Mouse (Mus musculus): ENCODE data around the gene Slc25a12. TPM values are rescaled to one million over a fixed set of nuclear protein-coding genes. Genes with fewer than 3 reads are reported as not detected.
A peak's percentile ranks its signal among the peaks of the same experiment; 100 is the strongest.

Gene Slc25a12
- polyA plus RNA-seq, 1 experiment from 2014 or later, result 29.1 TPM

- no peak for TF ChIP-seq CTCF (IDR thresholded peaks at IDR 0.05; ENCODE audit: low read depth)
These were observed 88.5 kb downstream of the Slc25a12 start for GRCm38 (mm10) chr2:71278791-71279775.

DNA sequence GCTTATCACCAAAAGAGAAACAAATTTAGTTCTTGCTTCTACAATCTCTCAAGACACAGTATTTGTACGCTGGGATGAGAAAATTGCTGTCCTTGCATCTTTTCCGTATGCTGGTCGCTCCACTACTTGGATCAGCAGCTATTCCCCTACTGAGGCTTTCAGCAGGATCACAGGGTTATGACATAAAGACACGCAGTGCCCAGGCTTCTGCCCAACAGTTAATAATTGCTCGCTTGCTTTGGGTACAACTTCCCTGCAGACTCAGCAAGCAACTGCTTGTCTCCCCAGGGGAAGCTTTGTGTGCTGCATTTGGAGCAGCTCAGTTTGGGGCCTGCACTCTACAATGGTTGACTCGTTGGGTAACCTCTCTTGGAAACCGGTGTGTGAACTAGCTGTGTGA is 91.8 kb downstream of the Slc25a12 start:
- ATAC-seq (ENCODE audit: insufficient read depth) (no peak), DNase-seq (no peak)
- Histone ChIP-seq H3K4me3 (ENCODE audit: low read depth, low read length) (no peak overlapping the region), H3K27ac (ENCODE audit: low read depth) (no peak overlapping the region), H3K27me3 (ENCODE audit: insufficient read depth, low read length) (no peaks in the 10 kb centered on the region), H3K4me2 (no peak overlapping the region), H3K9me3 (ENCODE audit: low read depth, low read length) (no peaks in the 10 kb centered on the region), H3K4me1 (ENCODE audit: insufficient read depth) (no peaks in the 10 kb centered on the region), H3K9ac (no peak overlapping the region), H3K36me3 (ENCODE audit: insufficient read depth) (peaks cover 17% of the 10 kb centered on the region; the same call in 1 of the 2 replicates)
- TF ChIP-seq CTCF (IDR thresholded peaks at IDR 0.05; ENCODE audit: low read depth), result no peak
- 76% methylated on average over 7 of the region's 7 CpGs for WGBS

More at GRCm38 (mm10) chr2:71278791-71279775, 88.5 kb downstream of the Slc25a12 start:
- peaks cover 24% of the 10 kb centered on the region; the same call in 1 of the 2 replicates for H3K36me3 ChIP-seq (ENCODE audit: insufficient read depth)
- WGBS, result 66% methylated on average over 23 of the region's 23 CpGs
- no peak overlapping the region for H3K4me3 ChIP-seq (ENCODE audit: low read depth, low read length)
- H3K4me1 ChIP-seq (ENCODE audit: insufficient read depth), result no peaks in the 10 kb centered on the region
- no peak overlapping the region for H3K4me2 ChIP-seq
- no peak for DNase-seq
- H3K9ac ChIP-seq, result no peak overlapping the region
- H3K27me3 ChIP-seq (ENCODE audit: insufficient read depth, low read length), result no peaks in the 10 kb centered on the region
- ATAC-seq (ENCODE audit: insufficient read depth), result no peak
- H3K27ac ChIP-seq (ENCODE audit: low read depth), result no peak overlapping the region
- H3K9me3 ChIP-seq (ENCODE audit: low read depth, low read length), result no peaks in the 10 kb centered on the region

DNA sequence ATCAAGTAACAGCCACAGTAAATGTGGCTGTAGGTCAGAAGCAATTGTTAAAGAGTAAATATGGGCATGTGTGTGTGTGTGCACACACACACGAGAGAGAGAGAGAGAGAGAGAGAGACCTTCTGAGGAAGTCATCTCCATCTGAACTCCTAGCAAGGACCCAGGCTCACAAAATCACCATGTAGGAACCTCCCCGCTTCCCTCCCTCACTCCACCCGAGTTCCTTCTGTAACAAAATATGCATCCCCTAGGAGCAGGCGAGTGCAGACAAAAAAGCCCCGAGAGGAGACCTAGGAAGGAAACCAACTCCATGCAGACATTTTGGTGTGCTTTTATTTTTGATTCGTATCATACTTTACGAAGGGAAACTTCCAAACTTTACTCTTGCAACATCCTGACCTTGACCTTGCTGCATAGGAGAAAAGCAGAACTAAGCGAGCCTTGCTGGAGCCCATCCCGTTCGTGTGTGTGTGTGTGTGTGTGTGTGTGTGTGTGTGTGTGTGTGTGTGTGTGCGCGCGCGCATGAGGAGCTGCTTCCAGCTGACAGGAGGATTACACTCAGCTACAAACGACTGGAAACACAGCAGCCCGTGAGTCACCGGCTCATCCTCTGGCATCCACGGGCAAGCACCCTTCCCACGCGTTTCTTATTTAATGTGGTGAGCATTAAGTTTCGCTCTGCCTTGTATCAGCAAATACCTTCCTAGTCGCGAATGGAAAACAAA is 93.4 kb downstream of the Slc25a12 start:
- Histone ChIP-seq H3K4me1 (ENCODE audit: insufficient read depth) (no peaks in the 10 kb centered on the region), H3K27me3 (ENCODE audit: insufficient read depth, low read length) (no peaks in the 10 kb centered on the region), H3K9ac (peak overlapping the region; percentile 42), H3K9me3 (ENCODE audit: low read depth, low read length) (no peaks in the 10 kb centered on the region), H3K4me2 (peak overlapping the region; percentile 50), H3K4me3 (ENCODE audit: low read depth, low read length) (peak overlapping the region; percentile 20), H3K27ac (ENCODE audit: low read depth) (peak overlapping the region; percentile 55; the same call in 1 of the 2 replicates), H3K36me3 (ENCODE audit: insufficient read depth) (peaks cover 17% of the 10 kb centered on the region; the same call in 1 of the 2 replicates)
- ATAC-seq (ENCODE audit: insufficient read depth) (peak; percentile 56; the same call in 1 of the 2 replicates), DNase-seq (peak; percentile 72)
- 33% methylated on average over 23 of the region's 23 CpGs for WGBS
- no peak for TF ChIP-seq CTCF (IDR thresholded peaks at IDR 0.05; ENCODE audit: low read depth)

- DNase-seq, result no peak
- WGBS, result 55% methylated on average over 4 of the region's 4 CpGs
- Histone ChIP-seq H3K36me3 (ENCODE audit: insufficient read depth) (peaks cover 24% of the 10 kb centered on the region; the same call in 1 of the 2 replicates), H3K27me3 (ENCODE audit: insufficient read depth, low read length) (no peaks in the 10 kb centered on the region), H3K9ac (no peak overlapping the region), H3K4me1 (ENCODE audit: insufficient read depth) (no peaks in the 10 kb centered on the region), H3K4me2 (no peak overlapping the region), H3K9me3 (ENCODE audit: low read depth, low read length) (no peaks in the 10 kb centered on the region), H3K4me3 (ENCODE audit: low read depth, low read length) (no peak overlapping the region), H3K27ac (ENCODE audit: low read depth) (no peak overlapping the region)
- ATAC-seq (ENCODE audit: insufficient read depth), result no peak
- no peak for TF ChIP-seq CTCF (IDR thresholded peaks at IDR 0.05; ENCODE audit: low read depth)
These were observed 97.5 kb downstream of the Slc25a12 start for GRCm38 (mm10) chr2:71270085-71270484.

GRCm38 (mm10) chr2:71269332-71269731 is 98.2 kb downstream of the Slc25a12 start:
- Histone ChIP-seq H3K27ac (ENCODE audit: low read depth) (no peak overlapping the region), H3K9ac (no peak overlapping the region), H3K36me3 (ENCODE audit: insufficient read depth) (peaks cover 28% of the 10 kb centered on the region), H3K9me3 (ENCODE audit: low read depth, low read length) (no peaks in the 10 kb centered on the region), H3K27me3 (ENCODE audit: insufficient read depth, low read length) (no peaks in the 10 kb centered on the region), H3K4me2 (no peak overlapping the region), H3K4me1 (ENCODE audit: insufficient read depth) (no peaks in the 10 kb centered on the region), H3K4me3 (ENCODE audit: low read depth, low read length) (no peak overlapping the region)
- ATAC-seq (ENCODE audit: insufficient read depth), result no peak
- no peak for DNase-seq
- no peak for TF ChIP-seq CTCF (IDR thresholded peaks at IDR 0.05; ENCODE audit: low read depth)
- 39% methylated on average over 1 of the region's 1 CpGs for WGBS

- ATAC-seq (ENCODE audit: insufficient read depth), result no peak
These were observed 98.9 kb downstream of the Slc25a12 start for GRCm38 (mm10) chr2:71268691-71269090.

DNA sequence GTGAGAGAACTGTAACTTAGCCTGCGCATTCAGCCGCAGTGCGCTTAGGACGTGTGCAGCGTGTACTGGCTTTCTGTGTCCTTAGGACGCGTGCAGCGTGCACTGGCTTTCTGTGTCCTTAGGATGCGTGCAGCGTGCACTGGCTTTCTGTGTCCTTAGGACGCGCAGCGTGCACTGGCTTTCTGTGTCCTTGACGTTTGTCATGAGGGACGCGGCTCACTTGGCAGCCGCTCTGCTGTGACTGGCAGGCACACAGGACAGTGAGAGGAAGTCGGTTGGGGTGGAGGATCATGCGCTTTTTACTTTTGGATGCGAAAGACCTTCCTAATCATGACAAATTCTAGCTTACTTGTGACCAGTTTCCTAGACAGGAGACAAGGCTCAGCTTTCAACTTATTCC is 103.0 kb downstream of the Slc25a12 start:
- no peak for TF ChIP-seq CTCF (IDR thresholded peaks at IDR 0.05; ENCODE audit: low read depth)
- Histone ChIP-seq H3K27ac (ENCODE audit: low read depth) (no peak overlapping the region), H3K9ac (no peak overlapping the region), H3K4me2 (no peak overlapping the region), H3K27me3 (ENCODE audit: insufficient read depth, low read length) (no peaks in the 10 kb centered on the region), H3K9me3 (ENCODE audit: low read depth, low read length) (no peaks in the 10 kb centered on the region), H3K4me1 (ENCODE audit: insufficient read depth) (no peaks in the 10 kb centered on the region), H3K36me3 (ENCODE audit: insufficient read depth) (peaks cover 58% of the 10 kb centered on the region), H3K4me3 (ENCODE audit: low read depth, low read length) (no peak overlapping the region)
- WGBS, result 94% methylated on average over 20 of the region's 20 CpGs
- DNase-seq (no peak), ATAC-seq (ENCODE audit: insufficient read depth) (no peak)

More at GRCm38 (mm10) chr2:71268691-71269090, 98.9 kb downstream of the Slc25a12 start:
- Histone ChIP-seq H3K9me3 (ENCODE audit: low read depth, low read length) (no peaks in the 10 kb centered on the region), H3K4me3 (ENCODE audit: low read depth, low read length) (no peak overlapping the region), H3K4me2 (no peak overlapping the region), H3K27me3 (ENCODE audit: insufficient read depth, low read length) (no peaks in the 10 kb centered on the region), H3K4me1 (ENCODE audit: insufficient read depth) (no peaks in the 10 kb centered on the region), H3K9ac (no peak overlapping the region), H3K27ac (ENCODE audit: low read depth) (no peak overlapping the region), H3K36me3 (ENCODE audit: insufficient read depth) (peaks cover 29% of the 10 kb centered on the region)
- DNase-seq, result no peak
- no peak for TF ChIP-seq CTCF (IDR thresholded peaks at IDR 0.05; ENCODE audit: low read depth)
- 86% methylated on average over 8 of the region's 8 CpGs for WGBS

All from lung, embryonic 14.5 days (tissue).